In the genomic region with DNA sequence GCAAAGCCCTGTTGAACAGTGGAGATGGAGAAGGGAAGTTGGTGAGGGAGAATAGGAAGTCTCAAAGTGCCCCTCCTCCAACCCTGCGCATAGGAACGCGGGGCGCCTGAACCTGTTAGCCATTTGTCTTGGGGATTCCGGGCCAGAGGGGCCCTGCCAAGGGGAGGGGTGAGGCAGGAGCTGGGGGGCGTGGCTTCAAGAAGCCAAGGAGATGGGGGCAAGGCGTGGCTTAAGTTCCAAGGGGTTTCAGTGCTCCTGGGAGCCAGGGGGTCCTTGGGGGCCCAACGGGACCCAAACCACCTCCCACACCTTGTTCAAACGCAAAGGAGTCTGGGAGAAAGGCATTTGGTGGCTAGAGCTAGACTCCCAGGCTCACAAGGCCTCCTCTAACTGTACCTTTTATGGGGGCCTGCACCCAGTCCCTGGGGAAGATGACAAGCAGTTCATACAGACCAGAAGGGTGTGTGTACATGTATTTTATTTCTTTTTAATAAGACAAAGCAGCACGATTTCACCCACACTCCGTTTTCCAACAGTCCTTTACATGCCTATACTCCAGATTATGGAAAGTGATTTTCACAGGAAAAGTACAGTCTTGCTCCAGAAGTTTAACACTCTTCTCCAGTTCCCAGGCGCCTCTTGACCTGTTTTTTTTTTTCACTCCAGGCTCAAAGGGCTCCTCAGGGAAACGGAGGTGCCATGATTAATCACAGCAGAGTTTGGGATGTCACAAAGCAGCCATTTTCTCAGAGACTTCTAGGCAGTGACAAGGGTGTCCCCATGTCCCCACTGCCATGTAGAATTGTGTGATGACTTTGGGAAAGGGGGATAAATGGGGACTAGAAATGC, we compare ENCODE assay signal across 8 mouse cellular contexts.
DNase-seq lines count a peak whose midpoint lies in the region; ATAC-seq lines count a peak whose summit lies in the region.

No protein-coding gene starts in this region.

- no peak for ATAC-seq in erythroblast, adult 5-6 weeks (replicated peaks; ENCODE audit: low FRiP score, poor library complexity, severe bottlenecking)
- no peak for ATAC-seq in midbrain, embryonic 12.5 days (ENCODE audit: low FRiP score, low read depth)
- no peak for ATAC-seq in monocyte, adult 5-6 weeks (replicated peaks; ENCODE audit: insufficient number of reproducible peaks, low FRiP score, low TSS enrichment, poor library complexity, severe bottlenecking)

- H3K27ac ChIP-seq in midbrain, embryonic 12.5 days (replicated peaks), result no peak overlapping the region

- H3K4me1 ChIP-seq in erythroblast, embryonic 14.5 days (ENCODE audit: control insufficient read depth), result peaks cover 41% of the 10 kb centered on the region
- H3K4me1 ChIP-seq in midbrain, embryonic 12.5 days, result peaks cover 9% of the 10 kb centered on the region

- H3K4me3 ChIP-seq in erythroblast, embryonic 14.5 days (replicated peaks), result peak overlapping the region; percentile 39
- 0 out of 2 replicates have a peak overlapping the region, but pooled peaks have one; percentile 5 for H3K4me3 ChIP-seq in midbrain, embryonic 12.5 days

- H3K4me2 ChIP-seq in midbrain, embryonic 12.5 days (replicated peaks), result no peak overlapping the region; the same call in 1 of the 2 replicates

- WGBS in midbrain, embryonic 12.5 days, result 22% methylated on average over 13 of the region's 13 CpGs

- peaks cover 7% of the 10 kb centered on the region for H3K36me3 ChIP-seq in erythroblast, embryonic 14.5 days (ENCODE audit: control insufficient read depth)
- no peaks in the 10 kb centered on the region for H3K36me3 ChIP-seq in midbrain, embryonic 12.5 days

- H3K9me3 ChIP-seq in erythroblast, embryonic 14.5 days (ENCODE audit: control insufficient read depth, low read length), result peaks cover 7% of the 10 kb centered on the region
- no peaks in the 10 kb centered on the region for H3K9me3 ChIP-seq in midbrain, embryonic 12.5 days

- peaks cover 12% of the 10 kb centered on the region for H3K27me3 ChIP-seq in erythroblast, embryonic 14.5 days (ENCODE audit: control insufficient read depth)
- H3K27me3 ChIP-seq in midbrain, embryonic 12.5 days, result 0 out of 2 replicates have a peak, but pooled peaks cover 9% of the 10 kb centered on the region

- DNase-seq in urinary bladder, postnatal 25 days (ENCODE audit: low spot score), result peak; percentile 3
- DNase-seq in urinary bladder, postnatal 36 days (ENCODE audit: low spot score in 2 of 2), result no peak
- peak; percentile 70 for DNase-seq in kidney, postnatal 10 days
- DNase-seq in right cerebral cortex, adult 2 months (ENCODE audit: low spot score in 2 of 2), result no peak

- no peak overlapping the region for H3K9ac ChIP-seq in midbrain, embryonic 12.5 days (replicated peaks)

Comparison
In these comparisons a context has a peak if more than half of its experiments do, and no peak if none do; other contexts are left out.
1. DNase-seq: peak in urinary bladder, postnatal 25 days (single experiment) and kidney, postnatal 10 days (single experiment); none in urinary bladder, postnatal 36 days (0 of 2) and right cerebral cortex, adult 2 months (0 of 2).